Mouse (Mus musculus) retina, postnatal 1 day (tissue): Measurements from ENCODE around the gene Mas1.

Experiments
- DNase-seq: peaks from one replicate; pipeline ENCODE4 v3.0.0-alpha.2; 2012

The Mas1 gene

GRCm38 (mm10) chr17:12872275-12873028 lies 4.5 kb upstream of the Mas1 start:
- no peak for DNase-seq

GRCm38 (mm10) chr17:12868640-12869039 lies 697 bp upstream of the Mas1 start:
- DNase-seq, result no peak

- DNase-seq, result no peak
These were observed 1.1 kb downstream of the Mas1 start for GRCm38 (mm10) chr17:12866853-12867252.

GRCm38 (mm10) chr17:12865407-12865806 lies 2.5 kb downstream of the Mas1 start:
- peak; percentile 48 for DNase-seq

GRCm38 (mm10) chr17:12864111-12864510 lies 3.8 kb downstream of the Mas1 start:
- DNase-seq, result no peak

GRCm38 (mm10) chr17:12859006-12859520 lies 8.9 kb downstream of the Mas1 start:
- no peak for DNase-seq

GRCm38 (mm10) chr17:12858072-12858471 lies 9.9 kb downstream of the Mas1 start:
- DNase-seq, result peak; percentile 55

- no peak for DNase-seq
These were observed 10.5 kb downstream of the Mas1 start for GRCm38 (mm10) chr17:12857395-12857794.

- no peak for DNase-seq
These were observed 13.6 kb downstream of the Mas1 start for GRCm38 (mm10) chr17:12854386-12854785.

GRCm38 (mm10) chr17:12853821-12854220 lies 14.1 kb downstream of the Mas1 start:
- DNase-seq, result no peak

GRCm38 (mm10) chr17:12851689-12852088 lies 16.3 kb downstream of the Mas1 start:
- no peak for DNase-seq

- no peak for DNase-seq
These were observed 18.1 kb downstream of the Mas1 start for GRCm38 (mm10) chr17:12849778-12850382.

- DNase-seq, result no peak
These were observed 20.2 kb downstream of the Mas1 start for GRCm38 (mm10) chr17:12847736-12848135.

GRCm38 (mm10) chr17:12846474-12846873 lies 21.5 kb downstream of the Mas1 start:
- DNase-seq, result no peak

- no peak for DNase-seq
These were observed 22.1 kb downstream of the Mas1 start for GRCm38 (mm10) chr17:12845862-12846261.

GRCm38 (mm10) chr17:12844540-12844939 lies 23.4 kb downstream of the Mas1 start:
- no peak for DNase-seq

- DNase-seq, result no peak
These were observed 24.1 kb downstream of the Mas1 start for GRCm38 (mm10) chr17:12843826-12844225.

GRCm38 (mm10) chr17:12839475-12840267 lies 28.3 kb downstream of the Mas1 start:
- no peak for DNase-seq

- DNase-seq, result no peak
These were observed 32.2 kb downstream of the Mas1 start for GRCm38 (mm10) chr17:12835738-12836137.

- DNase-seq, result no peak
These were observed 33.1 kb downstream of the Mas1 start for GRCm38 (mm10) chr17:12834826-12835225.

- DNase-seq, result no peak
These were observed 33.6 kb downstream of the Mas1 start for GRCm38 (mm10) chr17:12834317-12834716.

GRCm38 (mm10) chr17:12832657-12833056 lies 35.3 kb downstream of the Mas1 start:
- DNase-seq, result no peak

GRCm38 (mm10) chr17:12832231-12832630 lies 35.7 kb downstream of the Mas1 start:
- no peak for DNase-seq

GRCm38 (mm10) chr17:12830351-12830750 lies 37.6 kb downstream of the Mas1 start:
- DNase-seq, result no peak
